In genomic region chr19:4762876-4763275, GRCm38 (mm10) we compare ENCODE assay signal across 9 mouse cellular contexts. TPM values are rescaled to one million over a fixed set of nuclear protein-coding genes. Genes with fewer than 3 reads are reported as not detected.
DNase-seq lines count a peak whose midpoint lies in the region; ATAC-seq and TF ChIP-seq lines count a peak whose summit lies in the region.
"Had no signal": no experiment of that assay in that cellular context is flagged by ENCODE, and none has a peak within 500 bp of the region (broad histone marks: within the 10 kb centered on the region; RNA-seq: fewer than 3 reads in every experiment).

No protein-coding gene starts in this region.

- no peak overlapping the region for H3K4me2 ChIP-seq in liver, embryonic 14.5 days (ENCODE audit: low read depth)
- no peak overlapping the region for H3K4me2 ChIP-seq in liver, embryonic 11.5 days
- no peak overlapping the region for H3K4me2 ChIP-seq in forebrain, embryonic 11.5 days (ENCODE audit: low read depth, low read length, severe bottlenecking)

- H3K9ac ChIP-seq in liver, embryonic 14.5 days (replicated peaks), result no peak overlapping the region; the same call in 1 of the 2 replicates
- no peak overlapping the region for H3K9ac ChIP-seq in liver, embryonic 11.5 days (ENCODE audit: low read depth, low read length)
- H3K9ac ChIP-seq in forebrain, embryonic 11.5 days (ENCODE audit: low read length), result no peak overlapping the region

- no peaks in the 10 kb centered on the region; the same call in 1 of the 2 replicates for H3K4me1 ChIP-seq in cerebellum, adult 2 months (ENCODE audit: control insufficient read depth, insufficient read depth, low read length)
- peaks cover 0 to under 1% of the 10 kb centered on the region in 2 experiments; a peak in 1 of 4 replicates for H3K4me1 ChIP-seq in liver, embryonic 14.5 days (replicated peaks; ENCODE audit: control insufficient read depth in 2 of 2, insufficient read depth in 2 of 2, low read length in 1 of 2)
- peaks cover 3% of the 10 kb centered on the region; the same call in 1 of the 2 replicates for H3K4me1 ChIP-seq in liver, embryonic 11.5 days (replicated peaks; ENCODE audit: control insufficient read depth, insufficient read depth, low read length)
- H3K4me1 ChIP-seq in forebrain, embryonic 11.5 days (replicated peaks; ENCODE audit: control insufficient read depth, insufficient read depth, low read length), result peaks cover 7% of the 10 kb centered on the region; the same call in 1 of the 2 replicates

- peak; percentile 26; the same call in 1 of the 2 replicates for ATAC-seq in liver, embryonic 14.5 days (ENCODE audit: insufficient read depth)
- no peak for ATAC-seq in liver, embryonic 11.5 days (replicated peaks; ENCODE audit: low FRiP score)
- ATAC-seq in forebrain, embryonic 11.5 days (replicated peaks; ENCODE audit: low FRiP score), result no peak
- ATAC-seq in inflammation-experienced regulatory T-cells, adult 6 months, result no peak

- H3K27ac ChIP-seq in cerebellum, adult 2 months (ENCODE audit: insufficient read depth, low read length), result no peak overlapping the region
- H3K27ac ChIP-seq in liver, embryonic 14.5 days, result no peak overlapping the region
- no peak overlapping the region for H3K27ac ChIP-seq in liver, embryonic 11.5 days (ENCODE audit: low read depth, low read length)
- no peak overlapping the region for H3K27ac ChIP-seq in forebrain, embryonic 11.5 days (ENCODE audit: low read depth, low read length)

- WGBS in cerebellum, adult 2 months, result 3% methylated on average over 1 of the region's 1 CpGs
- 69% methylated on average over 1 of the region's 1 CpGs for WGBS in liver, embryonic 14.5 days (ENCODE audit: insufficient replicate concordance)
- 65% methylated on average over 1 of the region's 1 CpGs for WGBS in liver, embryonic 11.5 days
- 59% methylated on average over 1 of the region's 1 CpGs for WGBS in forebrain, embryonic 11.5 days

- TF ChIP-seq POLR2A in cerebellum, adult 2 months (IDR thresholded peaks at IDR 0.05; ENCODE audit: borderline replicate concordance, insufficient read depth, low read length), result no peak

- no peak overlapping the region for H3K4me3 ChIP-seq in cerebellum, adult 2 months (replicated peaks; ENCODE audit: insufficient read depth, low read depth, low read length)
- H3K4me3 ChIP-seq in liver, embryonic 14.5 days (ENCODE audit: insufficient read depth in 1 of 2, low read depth in 2 of 2, low read length in 2 of 2), result no peak overlapping the region
- H3K4me3 ChIP-seq in liver, embryonic 11.5 days (ENCODE audit: low read depth, low read length), result no peak overlapping the region
- H3K4me3 ChIP-seq in forebrain, embryonic 11.5 days (ENCODE audit: low read depth, low read length), result no peak overlapping the region

- H3K9me3 ChIP-seq in liver, embryonic 14.5 days (ENCODE audit: control insufficient read depth, low read length), result no peaks in the 10 kb centered on the region
- no peaks in the 10 kb centered on the region for H3K9me3 ChIP-seq in liver, embryonic 11.5 days (ENCODE audit: control insufficient read depth, low read length)
- no peaks in the 10 kb centered on the region for H3K9me3 ChIP-seq in forebrain, embryonic 11.5 days (ENCODE audit: control insufficient read depth, low read length)

- TF ChIP-seq CTCF in cerebellum, adult 2 months (IDR thresholded peaks at IDR 0.05; ENCODE audit: borderline replicate concordance, insufficient read depth, low read depth, low read length), result peak; percentile 46; the same call in 1 of the 2 replicates
- peak; percentile 40 for TF ChIP-seq CTCF in liver, embryonic 14.5 days (IDR thresholded peaks at IDR 0.05; ENCODE audit: low read depth)

- H3K36me3 ChIP-seq in liver, embryonic 14.5 days (replicated peaks; ENCODE audit: control insufficient read depth, insufficient read depth, low read depth), result peaks cover 48% of the 10 kb centered on the region
- peaks cover 26% of the 10 kb centered on the region for H3K36me3 ChIP-seq in liver, embryonic 11.5 days (ENCODE audit: control insufficient read depth, insufficient read depth, low read length)
- peaks cover 3% of the 10 kb centered on the region for H3K36me3 ChIP-seq in forebrain, embryonic 11.5 days (ENCODE audit: control insufficient read depth, insufficient read depth, low read length)

- no peaks in the 10 kb centered on the region for H3K27me3 ChIP-seq in cerebellum, adult 2 months (ENCODE audit: control insufficient read depth, insufficient read depth, low read length)
- H3K27me3 ChIP-seq in liver, embryonic 14.5 days (ENCODE audit: control insufficient read depth, insufficient read depth, low read length), result no peaks in the 10 kb centered on the region
- no peaks in the 10 kb centered on the region for H3K27me3 ChIP-seq in liver, embryonic 11.5 days (replicated peaks; ENCODE audit: control insufficient read depth, insufficient read depth, low read length)
- no peaks in the 10 kb centered on the region for H3K27me3 ChIP-seq in forebrain, embryonic 11.5 days (ENCODE audit: control insufficient read depth, insufficient read depth, low read length)

- TF ChIP-seq EP300 in liver, embryonic 14.5 days (IDR thresholded peaks at IDR 0.05; ENCODE audit: low read depth), result no peak

- DNase-seq in cerebellum, adult 2 months, result peak; percentile 65 to 75
- no peak for DNase-seq in cerebellum, adult 11 months
- no peak for DNase-seq in liver, embryonic 14.5 days (ENCODE audit: low read depth in 3 of 3, low spot score in 3 of 3)
- DNase-seq in liver, embryonic 11.5 days (ENCODE audit: low spot score), result no peak
- peak; percentile 43 for DNase-seq in ZHBTc4 (ENCODE audit: low read depth, low spot score)
- DNase-seq in lung, postnatal 10 days, result peak; percentile 19
- no peak for DNase-seq in forebrain, embryonic 11.5 days (ENCODE audit: low spot score)
- DNase-seq: heart, postnatal 14 days had no signal

RNA-seq across cellular contexts. Expression of gene Rbm4b, which starts 6.6 kb away (rescaled TPM):
- polyA plus RNA-seq in cerebellum, adult 2 months (2012; rRNA removed), result 29.8 and 30.5 TPM in 2 replicates
- polyA plus RNA-seq in liver, embryonic 14.5 days (2012; rRNA removed), result 3.3 and 3.4 TPM in 2 replicates
- 8.4 and 9.5 TPM in 2 replicates for polyA plus RNA-seq in liver, embryonic 14.5 days (2014; fragmentation: Nextera tagmentation; extraction: Ambion mirVana)
- polyA plus RNA-seq in liver, embryonic 11.5 days (2014; fragmentation: Nextera tagmentation; extraction: Ambion mirVana), result 36.0 and 44.0 TPM in 2 replicates
- 136 and 139 TPM in 2 replicates for polyA plus RNA-seq in forebrain, embryonic 11.5 days (2014; fragmentation: Nextera tagmentation; extraction: Ambion mirVana)
- 100 to 1,000 TPM in 1 of 3 experiments, 10 to 100 TPM in 2; 59.9 to 134 (median 96.8) TPM for polyA plus RNA-seq in inflammation-experienced regulatory T-cells, adult 6 months (2017; shearing (Covaris generic))

RNA-seq across cellular contexts. Expression of gene Rbm4, which starts 30.8 kb away (rescaled TPM):
- 77.5 and 86.1 TPM in 2 replicates for polyA plus RNA-seq in cerebellum, adult 2 months (2012; rRNA removed)
- 23.8 and 27.9 TPM in 2 replicates for polyA plus RNA-seq in liver, embryonic 14.5 days (2012; rRNA removed)
- 22.1 and 24.3 TPM in 2 replicates for polyA plus RNA-seq in liver, embryonic 14.5 days (2014; fragmentation: Nextera tagmentation; extraction: Ambion mirVana)
- polyA plus RNA-seq in liver, embryonic 11.5 days (2014; fragmentation: Nextera tagmentation; extraction: Ambion mirVana), result 49.9 and 54.0 TPM in 2 replicates
- polyA plus RNA-seq in forebrain, embryonic 11.5 days (2014; fragmentation: Nextera tagmentation; extraction: Ambion mirVana), result 100 and 110 TPM in 2 replicates
- polyA plus RNA-seq in inflammation-experienced regulatory T-cells, adult 6 months (2017; shearing (Covaris generic)), result 10 to 100 TPM; 30.3 to 45.0 (median 35.3) TPM

RNA-seq across cellular contexts. Expression of gene Gm21992, which starts 48.5 kb away (rescaled TPM):
- polyA plus RNA-seq in cerebellum, adult 2 months (2012; rRNA removed), result 14.4 and 17.9 TPM in 2 replicates
- polyA plus RNA-seq in liver, embryonic 14.5 days (2012; rRNA removed), result 10.7 and 15.1 TPM in 2 replicates
- polyA plus RNA-seq in liver, embryonic 14.5 days (2014; fragmentation: Nextera tagmentation; extraction: Ambion mirVana), result 8.6 and 9.5 TPM in 2 replicates
- 19.4 and 30.1 TPM in 2 replicates for polyA plus RNA-seq in liver, embryonic 11.5 days (2014; fragmentation: Nextera tagmentation; extraction: Ambion mirVana)
- polyA plus RNA-seq in forebrain, embryonic 11.5 days (2014; fragmentation: Nextera tagmentation; extraction: Ambion mirVana), result 15.0 and 31.9 TPM in 2 replicates
- 10 to 100 TPM; 32.0 to 43.4 (median 35.6) TPM for polyA plus RNA-seq in inflammation-experienced regulatory T-cells, adult 6 months (2017; shearing (Covaris generic))

RNA-seq across cellular contexts. Expression of gene Rbm14, which starts 48.6 kb away (rescaled TPM):
- 27.4 and 32.1 TPM in 2 replicates for polyA plus RNA-seq in cerebellum, adult 2 months (2012; rRNA removed)
- 23.9 and 27.1 TPM in 2 replicates for polyA plus RNA-seq in liver, embryonic 14.5 days (2012; rRNA removed)
- 30.3 and 35.7 TPM in 2 replicates for polyA plus RNA-seq in liver, embryonic 14.5 days (2014; fragmentation: Nextera tagmentation; extraction: Ambion mirVana)
- polyA plus RNA-seq in liver, embryonic 11.5 days (2014; fragmentation: Nextera tagmentation; extraction: Ambion mirVana), result 92.4 and 104 TPM in 2 replicates
- polyA plus RNA-seq in forebrain, embryonic 11.5 days (2014; fragmentation: Nextera tagmentation; extraction: Ambion mirVana), result 139 and 144 TPM in 2 replicates
- 10 to 100 TPM; 18.8 to 43.7 (median 19.1) TPM for polyA plus RNA-seq in inflammation-experienced regulatory T-cells, adult 6 months (2017; shearing (Covaris generic))

RNA-seq across cellular contexts. Expression of gene Sptbn2, which starts 51.9 kb away (rescaled TPM):
- polyA plus RNA-seq in cerebellum, adult 2 months (2012; rRNA removed), result 132 and 147 TPM in 2 replicates
- polyA plus RNA-seq in liver, embryonic 14.5 days (2012; rRNA removed), result 0.04 and 0.08 TPM in 2 replicates
- 0.03 and 0.15 TPM in 2 replicates for polyA plus RNA-seq in liver, embryonic 14.5 days (2014; fragmentation: Nextera tagmentation; extraction: Ambion mirVana)
- 0.75 and 0.97 TPM in 2 replicates for polyA plus RNA-seq in liver, embryonic 11.5 days (2014; fragmentation: Nextera tagmentation; extraction: Ambion mirVana)
- 15.2 and 16.7 TPM in 2 replicates for polyA plus RNA-seq in forebrain, embryonic 11.5 days (2014; fragmentation: Nextera tagmentation; extraction: Ambion mirVana)
- polyA plus RNA-seq in inflammation-experienced regulatory T-cells, adult 6 months (2017; shearing (Covaris generic)), result under 1 TPM in 2 of 3 experiments, not detected in 1; 0.17 to 0.20 TPM

Comparison
In these comparisons a context has a peak if more than half of its experiments do, and no peak if none do; other contexts are left out.
1. DNase-seq: peak in cerebellum, adult 2 months (2 of 2), ZHBTc4 (single experiment) and lung, postnatal 10 days (single experiment); none in cerebellum, adult 11 months (single experiment), liver, embryonic 14.5 days (0 of 3), liver, embryonic 11.5 days (single experiment) and forebrain, embryonic 11.5 days (single experiment).